Mouse (Mus musculus) myocyte (in vitro differentiated cells): Measurements from ENCODE around the gene Atl1. TPM values are rescaled to one million over a fixed set of nuclear protein-coding genes. Genes with fewer than 3 reads are reported as not detected.

Experiments
- H3K27me3 ChIP-seq: one replicate; pipeline ENCODE4 v1.6.1; 2011; ENCODE audit not compliant: control insufficient read depth, insufficient read depth, insufficient read length
- H3K36me3 ChIP-seq: one replicate; pipeline ENCODE4 v1.6.1; 2011; ENCODE audit not compliant: control insufficient read depth, insufficient read depth
- H3K4me2 ChIP-seq: one replicate; pipeline ENCODE4 v1.6.1; 2011; ENCODE audit warnings: low read depth, control low read depth
- H3K4me3 ChIP-seq: one replicate; pipeline ENCODE4 v1.5.1; 2011; ENCODE audit warnings: mild to moderate bottlenecking, control low read depth, moderate library complexity
- H3K79me2 ChIP-seq: one replicate; pipeline ENCODE4 v1.6.1; 2011; ENCODE audit not compliant: control insufficient read depth, insufficient read depth
- H3ac ChIP-seq: one replicate; pipeline ENCODE4 v1.6.1; 2011; ENCODE audit not compliant: control insufficient read depth, insufficient read length
- CEBPB ChIP-seq: IDR thresholded peaks from 2 replicates; pipeline ENCODE4 v1.6.1; 2011; ENCODE audit warnings: mild to moderate bottlenecking, moderate library complexity; ENCODE audit not compliant: poor library complexity, insufficient read depth, severe bottlenecking
- E2F4 ChIP-seq: IDR thresholded peaks from one replicate; pipeline ENCODE4 v1.6.1; 2011; ENCODE audit warnings: mild to moderate bottlenecking, control low read depth, moderate library complexity; ENCODE audit not compliant: insufficient read depth
- MAX ChIP-seq: IDR thresholded peaks from one replicate; pipeline ENCODE4 v1.6.1; 2011; ENCODE audit warnings: low read depth, mild to moderate bottlenecking, control low read depth
- MYOD1 ChIP-seq, 3 experiments: IDR thresholded peaks; one replicate each; pipeline ENCODE4 v1.6.1; 2011; ENCODE audit warnings: control low read depth in 2 of 3, low read depth in 2 of 3, mild to moderate bottlenecking in 2 of 3, moderate library complexity in 1 of 3; ENCODE audit not compliant: insufficient read length in 2 of 3, control insufficient read depth in 1 of 3
- MYOG ChIP-seq, 3 experiments: IDR thresholded peaks; one replicate each; pipeline ENCODE4 v1.6.1; 2011; ENCODE audit warnings: control low read depth in 2 of 3, low read depth in 2 of 3, mild to moderate bottlenecking in 2 of 3; ENCODE audit not compliant: insufficient read length in 2 of 3, control insufficient read depth in 1 of 3, insufficient read depth in 1 of 3
- POLR2A ChIP-seq: IDR thresholded peaks from one replicate; pipeline ENCODE4 v1.6.1; 2011; ENCODE audit warnings: low read depth, mild to moderate bottlenecking, control low read depth, moderate library complexity; ENCODE audit not compliant: insufficient read length
- POLR2AphosphoS2 ChIP-seq: IDR thresholded peaks from one replicate; pipeline ENCODE4 v1.6.1; 2011; ENCODE audit warnings: low read depth, control low read depth; ENCODE audit not compliant: insufficient read length
- REST ChIP-seq: IDR thresholded peaks from one replicate; pipeline ENCODE4 v1.6.1; 2011; ENCODE audit warnings: mild to moderate bottlenecking, control low read depth, moderate library complexity; ENCODE audit not compliant: insufficient read depth, insufficient read length
- SRF ChIP-seq: IDR thresholded peaks from one replicate; pipeline ENCODE4 v1.6.1; 2011; ENCODE audit warnings: low read depth; ENCODE audit not compliant: control insufficient read depth, insufficient read length
- TCF12 ChIP-seq: IDR thresholded peaks from one replicate; pipeline ENCODE4 v1.6.1; 2011; ENCODE audit warnings: mild to moderate bottlenecking, control low read depth; ENCODE audit not compliant: poor library complexity, insufficient read depth, severe bottlenecking
- TCF3 ChIP-seq: IDR thresholded peaks from one replicate; pipeline ENCODE4 v1.6.1; 2011; ENCODE audit warnings: low read depth, control low read depth; ENCODE audit not compliant: insufficient read length
- USF1 ChIP-seq: IDR thresholded peaks from one replicate; pipeline ENCODE4 v1.6.1; 2011; ENCODE audit warnings: low read depth, mild to moderate bottlenecking, control low read depth, moderate library complexity
- polyA plus RNA-seq: library from polyadenylated mRNA; unstranded; fragments of >200 nt; fragmentation: generic; extraction: Trizol; gene quantifications from one replicate; pipeline ENCODE4 v1.2.1, GENCODE M21; 2012; ENCODE audit warnings: missing spikeins

The Atl1 gene
- polyA plus RNA-seq, 1 experiment, result 0.36 TPM

GRCm38 (mm10) chr12:69888345-69888744 is 4.1 kb upstream of the Atl1 start:
- Histone ChIP-seq H3K4me2 (no peak overlapping the region), H3ac (no peak overlapping the region), H3K36me3 (no peaks in the 10 kb centered on the region), H3K27me3 (no peaks in the 10 kb centered on the region), H3K4me3 (no peak overlapping the region), H3K79me2 (peaks cover 76% of the 10 kb centered on the region)
- TF ChIP-seq USF1, result no peak
- no peak for TF ChIP-seq CEBPB
- no peak for TF ChIP-seq POLR2A
- no peak for TF ChIP-seq MAX
- TF ChIP-seq POLR2AphosphoS2, result no peak
- no peak for TF ChIP-seq E2F4
- TF ChIP-seq MYOD1 (IDR thresholded peaks at IDR 0.05; ENCODE audit: control insufficient read depth in 1 of 3, insufficient read length in 2 of 3, low read depth in 2 of 3), result no peak
- no peak for TF ChIP-seq SRF
- no peak for TF ChIP-seq TCF3

GRCm38 (mm10) chr12:69890051-69890450 is 2.4 kb upstream of the Atl1 start:
- Histone ChIP-seq H3K4me3 (no peak overlapping the region), H3K79me2 (peaks cover 63% of the 10 kb centered on the region), H3K4me2 (peak overlapping the region; percentile 73), H3K36me3 (no peaks in the 10 kb centered on the region), H3K27me3 (no peaks in the 10 kb centered on the region), H3ac (no peak overlapping the region)
- TF ChIP-seq MAX (no peak), TCF3 (no peak), MYOD1 (IDR thresholded peaks at IDR 0.05; ENCODE audit: control insufficient read depth in 1 of 3, insufficient read length in 2 of 3, low read depth in 2 of 3) (no peak), MYOG (IDR thresholded peaks at IDR 0.05; ENCODE audit: control insufficient read depth in 1 of 3, insufficient read depth in 1 of 3, insufficient read length in 2 of 3, low read depth in 2 of 3) (no peak), POLR2AphosphoS2 (no peak), POLR2A (no peak), TCF12 (no peak), REST (no peak), E2F4 (no peak), CEBPB (no peak), USF1 (no peak), SRF (no peak)

- H3K4me2 ChIP-seq, result peak overlapping the region; percentile 73
- peak in 1 of 3 experiments; percentile 33 for TF ChIP-seq MYOD1 (IDR thresholded peaks at IDR 0.05; ENCODE audit: control insufficient read depth in 1 of 3, insufficient read length in 2 of 3, low read depth in 2 of 3)
- no peak for TF ChIP-seq TCF3
- peak in 2 of 3 experiments; percentile 19 to 21 for TF ChIP-seq MYOG (IDR thresholded peaks at IDR 0.05; ENCODE audit: control insufficient read depth in 1 of 3, insufficient read depth in 1 of 3, insufficient read length in 2 of 3, low read depth in 2 of 3)
- H3ac ChIP-seq, result no peak overlapping the region
- H3K27me3 ChIP-seq, result no peaks in the 10 kb centered on the region
- H3K79me2 ChIP-seq, result peaks cover 63% of the 10 kb centered on the region
- H3K4me3 ChIP-seq, result no peak overlapping the region
- no peaks in the 10 kb centered on the region for H3K36me3 ChIP-seq
Observed at GRCm38 (mm10) chr12:69890476-69890875, 1.9 kb upstream of the Atl1 start.

- H3K4me3 ChIP-seq, result peak overlapping the region; percentile 54
- no peaks in the 10 kb centered on the region for H3K36me3 ChIP-seq
- H3ac ChIP-seq, result peak overlapping the region; percentile 95
- no peaks in the 10 kb centered on the region for H3K27me3 ChIP-seq
- TF ChIP-seq MAX (no peak), SRF (no peak), MYOD1 (IDR thresholded peaks at IDR 0.05; ENCODE audit: control insufficient read depth in 1 of 3, insufficient read length in 2 of 3, low read depth in 2 of 3) (no peak), E2F4 (no peak), MYOG (IDR thresholded peaks at IDR 0.05; ENCODE audit: control insufficient read depth in 1 of 3, insufficient read depth in 1 of 3, insufficient read length in 2 of 3, low read depth in 2 of 3) (no peak), REST (no peak), USF1 (no peak), CEBPB (no peak), TCF12 (no peak), POLR2A (no peak), POLR2AphosphoS2 (no peak), TCF3 (no peak)
- H3K4me2 ChIP-seq, result peak overlapping the region; percentile 73
- H3K79me2 ChIP-seq, result peaks cover 55% of the 10 kb centered on the region
Observed at GRCm38 (mm10) chr12:69891721-69892120, 693 bp upstream of the Atl1 start.

GRCm38 (mm10) chr12:69893927-69894326 is 1.5 kb downstream of the Atl1 start:
- H3K27me3 ChIP-seq, result no peaks in the 10 kb centered on the region
- no peak overlapping the region for H3ac ChIP-seq
- H3K79me2 ChIP-seq, result peaks cover 35% of the 10 kb centered on the region
- TF ChIP-seq SRF (no peak), TCF12 (no peak), TCF3 (no peak), USF1 (no peak), E2F4 (no peak), CEBPB (no peak), REST (no peak), POLR2A (no peak), MYOG (IDR thresholded peaks at IDR 0.05; ENCODE audit: control insufficient read depth in 1 of 3, insufficient read depth in 1 of 3, insufficient read length in 2 of 3, low read depth in 2 of 3) (no peak), POLR2AphosphoS2 (no peak), MYOD1 (IDR thresholded peaks at IDR 0.05; ENCODE audit: control insufficient read depth in 1 of 3, insufficient read length in 2 of 3, low read depth in 2 of 3) (no peak), MAX (no peak)
- H3K4me2 ChIP-seq, result no peak overlapping the region
- H3K4me3 ChIP-seq, result peak overlapping the region; percentile 54
- H3K36me3 ChIP-seq, result no peaks in the 10 kb centered on the region
